Mouse (Mus musculus) splenic B cell, adult 2 months (primary cell): Measurements from ENCODE around the gene Uox.

Source experiments
- DNase-seq: peaks from one replicate; pipeline ENCODE4 v3.0.0-alpha.2; 2011; ENCODE audit warnings: low read depth, low spot score
- H3K27me3 ChIP-seq: 2 replicates; pipeline ENCODE4 v1.6.1; 2012; ENCODE audit warnings: mild to moderate bottlenecking, low read length, moderate library complexity, mixed read lengths; ENCODE audit not compliant: control insufficient read depth, poor library complexity, insufficient read depth, severe bottlenecking
- H3K36me3 ChIP-seq: 2 replicates; pipeline ENCODE4 v1.6.1; 2012; ENCODE audit warnings: mild to moderate bottlenecking, low read length, moderate library complexity, mixed read lengths; ENCODE audit not compliant: control insufficient read depth, poor library complexity, insufficient read depth, severe bottlenecking

Uox gene

GRCm38 (mm10) chr3:146570148-146570782 is at the start of gene Uox:
TSS of gene Uox (plus strand) at chr3:146570426.
- DNase-seq: no peak
- no peaks in the 10 kb centered on the region for H3K36me3 ChIP-seq
- no peaks in the 10 kb centered on the region for H3K27me3 ChIP-seq

GRCm38 (mm10) chr3:146520798-146521651 is 49.2 kb upstream of the Uox start, which contains the start of gene Rpf1:
TSS of gene Rpf1 (minus strand) at chr3:146521429.
- Histone ChIP-seq H3K27me3 (no peaks in the 10 kb centered on the region), H3K36me3 (peaks cover 9% of the 10 kb centered on the region; the same call in 1 of the 2 replicates)
- DNase-seq: peak; percentile 94

GRCm38 (mm10) chr3:146521652-146522020 is 48.6 kb upstream of the Uox start:
- no peak for DNase-seq
- H3K36me3 ChIP-seq: peaks cover 8% of the 10 kb centered on the region; the same call in 1 of the 2 replicates
- H3K27me3 ChIP-seq: no peaks in the 10 kb centered on the region

- Histone ChIP-seq H3K27me3 (no peaks in the 10 kb centered on the region), H3K36me3 (no peaks in the 10 kb centered on the region)
- no peak for DNase-seq
Measured at GRCm38 (mm10) chr3:146528335-146528734, 41.9 kb upstream of the Uox start.

GRCm38 (mm10) chr3:146534986-146535385 is 35.2 kb upstream of the Uox start:
- Histone ChIP-seq H3K27me3 (no peaks in the 10 kb centered on the region), H3K36me3 (no peaks in the 10 kb centered on the region)
- no peak for DNase-seq

- DNase-seq: no peak
- Histone ChIP-seq H3K36me3 (no peaks in the 10 kb centered on the region), H3K27me3 (no peaks in the 10 kb centered on the region)
Measured at GRCm38 (mm10) chr3:146540521-146541273, 29.5 kb upstream of the Uox start.

GRCm38 (mm10) chr3:146543632-146544031 is 26.6 kb upstream of the Uox start:
- no peak for DNase-seq
- Histone ChIP-seq H3K27me3 (no peaks in the 10 kb centered on the region), H3K36me3 (no peaks in the 10 kb centered on the region)

GRCm38 (mm10) chr3:146554816-146555215 is 15.4 kb upstream of the Uox start:
- no peak for DNase-seq
- H3K36me3 ChIP-seq: no peaks in the 10 kb centered on the region
- no peaks in the 10 kb centered on the region for H3K27me3 ChIP-seq

- Histone ChIP-seq H3K27me3 (no peaks in the 10 kb centered on the region), H3K36me3 (no peaks in the 10 kb centered on the region)
- no peak for DNase-seq
Measured at GRCm38 (mm10) chr3:146556567-146556966, 13.7 kb upstream of the Uox start.

GRCm38 (mm10) chr3:146557507-146557906 is 12.7 kb upstream of the Uox start:
- Histone ChIP-seq H3K27me3 (no peaks in the 10 kb centered on the region), H3K36me3 (no peaks in the 10 kb centered on the region)
- DNase-seq: no peak

GRCm38 (mm10) chr3:146562936-146563335 is 7.3 kb upstream of the Uox start:
- H3K27me3 ChIP-seq: no peaks in the 10 kb centered on the region
- no peak for DNase-seq
- no peaks in the 10 kb centered on the region for H3K36me3 ChIP-seq

- peak; percentile 80 for DNase-seq
- no peaks in the 10 kb centered on the region for H3K36me3 ChIP-seq
- no peaks in the 10 kb centered on the region for H3K27me3 ChIP-seq
Measured at GRCm38 (mm10) chr3:146564268-146565064, 5.8 kb upstream of the Uox start.

- DNase-seq: no peak
- no peaks in the 10 kb centered on the region for H3K27me3 ChIP-seq
Measured at GRCm38 (mm10) chr3:146565065-146565411, 5.2 kb upstream of the Uox start.

GRCm38 (mm10) chr3:146567366-146567765 is 2.9 kb upstream of the Uox start:
- Histone ChIP-seq H3K36me3 (no peaks in the 10 kb centered on the region), H3K27me3 (no peaks in the 10 kb centered on the region)
- no peak for DNase-seq

More at GRCm38 (mm10) chr3:146565065-146565411, 5.2 kb upstream of the Uox start:
- no peaks in the 10 kb centered on the region for H3K36me3 ChIP-seq
